Comparison of ENCODE assay signal across 8 mouse cellular contexts in the genomic region with DNA sequence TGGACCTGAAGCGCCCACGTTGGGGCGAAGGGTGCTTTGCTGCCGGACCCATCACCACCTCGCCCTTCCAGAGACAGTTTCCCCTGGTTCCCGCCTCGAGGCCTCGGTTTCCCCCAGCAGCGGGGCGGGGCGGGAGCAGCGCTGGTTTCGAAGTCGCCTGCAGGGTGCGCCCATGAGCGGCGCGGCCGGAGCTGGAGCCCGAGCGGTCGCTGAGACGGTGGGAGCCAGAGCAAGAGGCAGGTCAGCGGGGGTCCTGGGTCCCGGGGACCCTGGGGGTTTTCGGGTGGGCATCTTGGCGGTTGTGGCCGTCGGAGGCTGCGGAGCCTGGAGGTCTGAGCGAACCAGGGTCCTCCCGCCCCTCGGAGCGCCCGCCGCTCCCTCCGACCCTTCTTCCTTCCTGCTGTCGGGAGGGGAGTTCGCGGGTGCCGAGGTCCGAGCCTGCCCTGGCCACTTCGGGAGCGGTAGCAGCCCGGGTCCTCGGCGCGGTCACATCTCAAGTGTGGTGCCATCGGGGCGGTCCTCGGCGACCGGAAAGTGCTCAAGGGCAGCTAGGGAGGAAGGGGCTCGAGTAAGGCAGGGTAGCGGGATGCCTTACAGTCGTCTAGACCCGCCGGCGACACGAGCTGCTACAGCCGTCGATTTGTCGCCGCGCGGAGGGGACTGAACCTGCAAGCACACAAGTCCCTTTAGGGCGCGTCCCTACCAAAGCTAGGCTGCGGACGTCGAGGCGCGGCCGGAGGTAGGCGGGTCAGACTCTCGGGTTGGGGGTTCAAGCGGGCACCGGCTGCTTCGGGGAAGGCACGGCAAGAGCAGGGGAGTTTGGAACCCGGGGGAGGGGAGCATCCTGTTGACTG. TPM values are rescaled to one million over a fixed set of nuclear protein-coding genes. Genes with fewer than 3 reads are reported as not detected.
DNase-seq lines count a peak whose midpoint lies in the region; ATAC-seq and TF ChIP-seq lines count a peak whose summit lies in the region.

No protein-coding gene starts in this region.

- ATAC-seq in lung, embryonic 14.5 days (ENCODE audit: insufficient read depth): peak; percentile 63
- ATAC-seq in neural tube, embryonic 14.5 days (ENCODE audit: low read depth): peak; percentile 68

- no peak for TF ChIP-seq POLR2A in kidney, adult 2 months (IDR thresholded peaks at IDR 0.05; ENCODE audit: low read depth, low read length)
- TF ChIP-seq POLR2A in thymus, adult 2 months (IDR thresholded peaks at IDR 0.05; ENCODE audit: control insufficient read depth, extremely low read depth, insufficient read depth, low read length, poor library complexity): peak; percentile 36; the same call in 1 of the 2 replicates

- peak; percentile 54 for TF ChIP-seq CTCF in kidney, adult 2 months (conservative IDR thresholded peaks at IDR 0.05; ENCODE audit: insufficient read depth, insufficient read length, low read depth, low read length)
- peak; percentile 72 for TF ChIP-seq CTCF in lung, embryonic 14.5 days (IDR thresholded peaks at IDR 0.05; ENCODE audit: low read depth)
- peak; percentile 76; the same call in 1 of the 2 replicates for TF ChIP-seq CTCF in thymus, adult 2 months (IDR thresholded peaks at IDR 0.05; ENCODE audit: borderline replicate concordance, control insufficient read depth, extremely low read depth, insufficient read depth, low read length, poor library complexity)

- peak overlapping the region; percentile 65 for H3K9ac ChIP-seq in lung, embryonic 14.5 days
- H3K9ac ChIP-seq in neural tube, embryonic 14.5 days (replicated peaks; ENCODE audit: low read depth, low read length): peak overlapping the region; percentile 21; the same call in 1 of the 2 replicates

- DNase-seq in urinary bladder, adult 2 months (ENCODE audit: low spot score): peak; percentile 66
- no peak for DNase-seq in urinary bladder, postnatal 10 days (ENCODE audit: low spot score)
- DNase-seq in embryo, embryonic 10.5 days (ENCODE audit: low spot score): peak; percentile 80
- peak; percentile 75 for DNase-seq in heart, adult 8-10 months (ENCODE audit: low spot score)
- peak; percentile 64 for DNase-seq in kidney, adult 2 months
- DNase-seq in lung, embryonic 14.5 days: peak; percentile 83
- DNase-seq in thymus, adult 2 months: peak; percentile 87

- H3K36me3 ChIP-seq in kidney, adult 2 months (ENCODE audit: control insufficient read depth, insufficient read depth, low read length): no peaks in the 10 kb centered on the region
- peaks cover 14% of the 10 kb centered on the region; the same call in 1 of the 2 replicates for H3K36me3 ChIP-seq in lung, embryonic 14.5 days (ENCODE audit: insufficient read depth)
- peaks cover 3% of the 10 kb centered on the region; the same call in 1 of the 2 replicates for H3K36me3 ChIP-seq in neural tube, embryonic 14.5 days (ENCODE audit: control insufficient read depth, insufficient read depth, low read length)
- H3K36me3 ChIP-seq in thymus, adult 2 months (ENCODE audit: control insufficient read depth, insufficient read depth, low read length): no peaks in the 10 kb centered on the region

- no peaks in the 10 kb centered on the region for H3K27me3 ChIP-seq in kidney, adult 2 months (replicated peaks; ENCODE audit: control insufficient read depth, insufficient read depth, low read length)
- peaks cover 12% of the 10 kb centered on the region; the same call in 1 of the 2 replicates for H3K27me3 ChIP-seq in lung, embryonic 14.5 days (ENCODE audit: insufficient read depth, low read length)
- peaks cover 13% of the 10 kb centered on the region; the same call in 1 of the 2 replicates for H3K27me3 ChIP-seq in neural tube, embryonic 14.5 days (ENCODE audit: control insufficient read depth, insufficient read depth, low read length)
- no peaks in the 10 kb centered on the region for H3K27me3 ChIP-seq in thymus, adult 2 months (ENCODE audit: control insufficient read depth, insufficient read depth, low read length)

- H3K4me2 ChIP-seq in lung, embryonic 14.5 days: peak overlapping the region; percentile 76
- H3K4me2 ChIP-seq in neural tube, embryonic 14.5 days (ENCODE audit: low read depth, low read length): peak overlapping the region; percentile 45

- H3K9me3 ChIP-seq in lung, embryonic 14.5 days (ENCODE audit: low read depth, low read length): no peaks in the 10 kb centered on the region
- H3K9me3 ChIP-seq in neural tube, embryonic 14.5 days (ENCODE audit: control insufficient read depth, low read length): no peaks in the 10 kb centered on the region

- H3K4me1 ChIP-seq in kidney, adult 2 months (ENCODE audit: control insufficient read depth, insufficient read depth, low read length): no peaks in the 10 kb centered on the region
- peaks cover 2% of the 10 kb centered on the region for H3K4me1 ChIP-seq in lung, embryonic 14.5 days (ENCODE audit: insufficient read depth)
- H3K4me1 ChIP-seq in neural tube, embryonic 14.5 days (ENCODE audit: control insufficient read depth, insufficient read depth, low read length): no peaks in the 10 kb centered on the region
- H3K4me1 ChIP-seq in thymus, adult 2 months (replicated peaks; ENCODE audit: control insufficient read depth, insufficient read depth, low read length): peaks cover 64% of the 10 kb centered on the region

- WGBS in kidney, adult 2 months: under 1% methylated on average over 79 of the region's 81 CpGs
- WGBS in lung, embryonic 14.5 days: under 1% methylated on average over 79 of the region's 81 CpGs
- 1% methylated on average over 77 of the region's 81 CpGs for WGBS in neural tube, embryonic 14.5 days
- WGBS in thymus, adult 2 months: under 1% methylated on average over 81 of the region's 81 CpGs

- H3K4me3 ChIP-seq in kidney, adult 2 months (ENCODE audit: insufficient read depth, low read depth, low read length): peak overlapping the region; percentile 58
- peak overlapping the region; percentile 54 for H3K4me3 ChIP-seq in lung, embryonic 14.5 days (ENCODE audit: low read depth, low read length)
- H3K4me3 ChIP-seq in neural tube, embryonic 14.5 days (ENCODE audit: low read depth, low read length): peak overlapping the region; percentile 27
- peak overlapping the region; percentile 63 for H3K4me3 ChIP-seq in thymus, adult 2 months (ENCODE audit: control insufficient read depth, insufficient read depth, low read length)

- peak overlapping the region; percentile 54 for H3K27ac ChIP-seq in kidney, adult 2 months (ENCODE audit: insufficient read depth, low read depth, low read length)
- H3K27ac ChIP-seq in lung, embryonic 14.5 days (ENCODE audit: low read depth): peak overlapping the region; percentile 42; the same call in 1 of the 2 replicates
- peak overlapping the region; percentile 6; the same call in 1 of the 2 replicates for H3K27ac ChIP-seq in neural tube, embryonic 14.5 days (ENCODE audit: low read depth, low read length)
- H3K27ac ChIP-seq in thymus, adult 2 months (ENCODE audit: control insufficient read depth, insufficient read depth, low read length): no peak overlapping the region

RNA-seq across cellular contexts. Expression of a gene that starts 0.5 kb away (rescaled TPM):
- 2.0 and 2.1 TPM in 2 replicates for polyA plus RNA-seq in urinary bladder, adult 2 months (2012; rRNA removed)
- 1 to 10 TPM; 5.8 to 9.3 (median 7.0) TPM for total RNA-seq in heart, adult 8-10 months (2022)
- polyA plus RNA-seq in kidney, adult 2 months (2012; rRNA removed): 11.4 and 13.3 TPM in 2 replicates
- 7.3 and 8.0 TPM in 2 replicates for polyA plus RNA-seq in lung, embryonic 14.5 days (2014; fragmentation: Nextera tagmentation; extraction: Ambion mirVana)
- 3.4 and 4.1 TPM in 2 replicates for polyA plus RNA-seq in neural tube, embryonic 14.5 days (2014; fragmentation: Nextera tagmentation; extraction: Ambion mirVana)
- polyA plus RNA-seq in thymus, adult 2 months (2012; rRNA removed): 53.4 and 55.4 TPM in 2 replicates
